ENCODE assay signal across 9 mouse cellular contexts in the genomic region with DNA sequence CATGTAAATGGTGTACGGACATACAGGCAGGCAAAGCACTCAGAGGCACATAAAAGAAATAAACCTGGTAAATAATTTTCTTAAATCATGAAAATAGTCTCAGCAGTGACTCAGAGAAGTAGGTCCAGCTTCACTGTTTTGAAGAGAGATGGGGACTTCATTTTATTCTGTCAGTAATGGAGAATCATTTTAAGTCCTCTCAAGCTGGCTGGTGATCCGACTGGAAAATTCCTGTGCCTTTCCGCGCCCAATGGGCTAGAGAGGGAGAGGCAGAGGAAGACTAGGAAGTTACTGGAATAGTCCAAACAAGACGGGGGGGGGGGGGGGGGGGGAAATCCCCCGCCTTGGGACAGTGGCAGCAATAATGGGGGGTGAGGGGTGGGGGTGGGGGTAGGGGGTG. TPM values are rescaled to one million over a fixed set of nuclear protein-coding genes. Genes with fewer than 3 reads are reported as not detected.
DNase-seq lines count a peak whose midpoint lies in the region; ATAC-seq and TF ChIP-seq lines count a peak whose summit lies in the region.
"Had no signal": no experiment of that assay in that cellular context is flagged by ENCODE, and none has a peak within 500 bp of the region (broad histone marks: within the 10 kb centered on the region; RNA-seq: fewer than 3 reads in every experiment).

No protein-coding gene starts in this region.

- H3K9ac ChIP-seq in heart, embryonic 16.5 days (ENCODE audit: low read length): 0 out of 2 replicates have a peak overlapping the region, but pooled peaks have one; percentile 38
- no peak overlapping the region for H3K9ac ChIP-seq in ES-E14 (ENCODE audit: insufficient read depth, low read depth, low read length, poor library complexity, severe bottlenecking)
- H3K9ac ChIP-seq in embryonic facial prominence, embryonic 13.5 days: peak overlapping the region; percentile 47; the same call in 1 of the 2 replicates
- no peak overlapping the region for H3K9ac ChIP-seq in limb, embryonic 13.5 days

- H3K9me3 ChIP-seq in heart, embryonic 16.5 days (replicated peaks; ENCODE audit: control insufficient read depth, low read length): no peaks in the 10 kb centered on the region
- H3K9me3 ChIP-seq in ES-E14 (ENCODE audit: control insufficient read depth, insufficient read depth, low read depth, low read length): no peaks in the 10 kb centered on the region
- H3K9me3 ChIP-seq in embryonic facial prominence, embryonic 13.5 days: no peaks in the 10 kb centered on the region
- H3K9me3 ChIP-seq in limb, embryonic 13.5 days: no peaks in the 10 kb centered on the region

- H3K4me3 ChIP-seq in heart, embryonic 16.5 days (ENCODE audit: low read length): no peak overlapping the region
- H3K4me3 ChIP-seq in ES-E14 (ENCODE audit: insufficient read depth in 1 of 2, low read depth in 1 of 2, low read length in 2 of 2, poor library complexity in 1 of 2, severe bottlenecking in 1 of 2): peak overlapping the region in 1 of 2 experiments; percentile 58; a peak in 1 of 4 replicates
- H3K4me3 ChIP-seq in embryonic facial prominence, embryonic 13.5 days: no peak overlapping the region
- H3K4me3 ChIP-seq in limb, embryonic 13.5 days: no peak overlapping the region

- no peak overlapping the region for H3K27ac ChIP-seq in heart, embryonic 16.5 days (ENCODE audit: low read length)
- H3K27ac ChIP-seq in ES-E14 (ENCODE audit: insufficient read depth, low read depth, low read length, poor library complexity, severe bottlenecking): peak overlapping the region; percentile 15; the same call in 1 of the 2 replicates
- H3K27ac ChIP-seq in embryonic facial prominence, embryonic 13.5 days: no peak overlapping the region
- no peak overlapping the region for H3K27ac ChIP-seq in limb, embryonic 13.5 days

- no peaks in the 10 kb centered on the region for H3K27me3 ChIP-seq in heart, embryonic 16.5 days (ENCODE audit: control insufficient read depth, insufficient read depth, low read length)
- H3K27me3 ChIP-seq in embryonic facial prominence, embryonic 13.5 days: peaks cover 6% of the 10 kb centered on the region
- no peaks in the 10 kb centered on the region for H3K27me3 ChIP-seq in limb, embryonic 13.5 days
- H3K27me3 ChIP-seq: Patski had no signal

- DNase-seq in heart, adult 9 months (ENCODE audit: low spot score in 2 of 2): no peak
- no peak for DNase-seq in ES-E14 (ENCODE audit: low read depth, low spot score)
- no peak for DNase-seq in thymus, postnatal 25 days
- DNase-seq in urinary bladder, postnatal 36 days (ENCODE audit: low spot score in 2 of 2): no peak

- H3K4me2 ChIP-seq in heart, embryonic 16.5 days (ENCODE audit: low read depth, low read length): peak overlapping the region; percentile 61
- peak overlapping the region; percentile 58 for H3K4me2 ChIP-seq in embryonic facial prominence, embryonic 13.5 days
- H3K4me2 ChIP-seq in limb, embryonic 13.5 days (replicated peaks): peak overlapping the region; percentile 57

- in situ Hi-C loops in ES-E14 (cut with MboI; ENCODE audit: low sequenced_read_pairs in 2 of 2, unreplicated experiment in 2 of 2): no loop called here

- 17% methylated on average over 4 of the region's 6 CpGs for WGBS in heart, embryonic 16.5 days
- WGBS in embryonic facial prominence, embryonic 13.5 days: 24% methylated on average over 4 of the region's 6 CpGs
- 32% methylated on average over 5 of the region's 6 CpGs for WGBS in limb, embryonic 13.5 days

- ATAC-seq in heart, embryonic 16.5 days (replicated peaks; ENCODE audit: extremely low read depth, insufficient read depth, low FRiP score): no peak
- ATAC-seq in embryonic facial prominence, embryonic 13.5 days (ENCODE audit: insufficient number of reproducible peaks, insufficient read depth, low FRiP score, low TSS enrichment, low read depth): no peak
- no peak for ATAC-seq in limb, embryonic 13.5 days (ENCODE audit: low FRiP score, low read depth)

- H3K4me1 ChIP-seq in heart, embryonic 16.5 days (ENCODE audit: control insufficient read depth, insufficient read depth, low read length): peaks cover 12% of the 10 kb centered on the region
- peaks cover 14 to 24% of the 10 kb centered on the region in 2 experiments for H3K4me1 ChIP-seq in ES-E14 (ENCODE audit: control insufficient read depth in 2 of 2, insufficient read depth in 2 of 2, low read length in 2 of 2, poor library complexity in 1 of 2)
- H3K4me1 ChIP-seq in embryonic facial prominence, embryonic 13.5 days: peaks cover 22% of the 10 kb centered on the region
- H3K4me1 ChIP-seq in limb, embryonic 13.5 days: peaks cover 20% of the 10 kb centered on the region

- H3K36me3 ChIP-seq in heart, embryonic 16.5 days (ENCODE audit: control insufficient read depth, insufficient read depth): no peaks in the 10 kb centered on the region
- no peaks in the 10 kb centered on the region for H3K36me3 ChIP-seq in ES-E14 (ENCODE audit: control insufficient read depth, insufficient read depth, low read length, poor library complexity, severe bottlenecking)
- no peaks in the 10 kb centered on the region for H3K36me3 ChIP-seq in embryonic facial prominence, embryonic 13.5 days
- no peaks in the 10 kb centered on the region for H3K36me3 ChIP-seq in limb, embryonic 13.5 days

TF ChIP-seq in ES-E14, 5 proteins besides CTCF, POLR2A, EP300 and RAD21:
- TF ChIP-seq ZC3H11A (IDR thresholded peaks at IDR 0.05; ENCODE audit: borderline replicate concordance, low read depth, low read length) (no peak), CHD2 (IDR thresholded peaks at IDR 0.05; ENCODE audit: low read depth, low read length) (no peak), HCFC1 (IDR thresholded peaks at IDR 0.05; ENCODE audit: borderline replicate concordance, insufficient read depth, low read length) (no peak), ZNF384 (IDR thresholded peaks at IDR 0.05; ENCODE audit: low read depth, low read length) (no peak), MAFK (IDR thresholded peaks at IDR 0.05; ENCODE audit: insufficient read depth, low read depth, low read length) (no peak)
TF ChIP-seq in ES-E14: peak in this region for 0.

RNA-seq across cellular contexts. Expression of a gene that starts 5.1 kb away (rescaled TPM):
- polyA plus RNA-seq in heart, embryonic 16.5 days (2015; fragmentation: Nextera tagmentation; extraction: Ambion mirVana): 9.2 and 10.5 TPM in 2 replicates
- 34.9 and 52.7 TPM in 2 replicates for total RNA-seq in ES-E14 (2012; rRNA removed)
- polyA plus RNA-seq in embryonic facial prominence, embryonic 13.5 days (2015; fragmentation: Nextera tagmentation; extraction: Ambion mirVana): 28.3 and 29.2 TPM in 2 replicates
- 25.8 and 26.0 TPM in 2 replicates for polyA plus RNA-seq in limb, embryonic 13.5 days (2015; fragmentation: Nextera tagmentation; extraction: Ambion mirVana)

RNA-seq across cellular contexts. Expression of a gene that starts 37.9 kb away (rescaled TPM):
- polyA plus RNA-seq in heart, embryonic 16.5 days (2015; fragmentation: Nextera tagmentation; extraction: Ambion mirVana): 0.17 and 0.35 TPM in 2 replicates
- 0.21 and 0.31 TPM in 2 replicates for total RNA-seq in ES-E14 (2012; rRNA removed)
- 0.10 TPM in 1 of 2 replicates, not detected in the other for polyA plus RNA-seq in embryonic facial prominence, embryonic 13.5 days (2015; fragmentation: Nextera tagmentation; extraction: Ambion mirVana)
- polyA plus RNA-seq in limb, embryonic 13.5 days (2015; fragmentation: Nextera tagmentation; extraction: Ambion mirVana): 0.09 TPM in 1 of 2 replicates, not detected in the other
- total RNA-seq: left cerebral cortex, adult 18-20 months had no signal
- polyA plus RNA-seq: Patski had no signal

Comparison
In these comparisons a context has a peak if more than half of its experiments do, and no peak if none do; other contexts are left out.
1. H3K9ac ChIP-seq: peak in heart, embryonic 16.5 days (single experiment) and embryonic facial prominence, embryonic 13.5 days (single experiment); none in ES-E14 (single experiment) and limb, embryonic 13.5 days (single experiment).
2. Peak in every context shown above with its lines, with median percentiles within 50 percentile points of each other: H3K4me2 ChIP-seq.